Mouse (Mus musculus): ENCODE measurements around the gene Bcl2l1. TPM values are rescaled to one million over a fixed set of nuclear protein-coding genes. Genes with fewer than 3 reads are reported as not detected.
A peak's percentile ranks its signal among the peaks of the same experiment; 100 is the strongest.

The Bcl2l1 gene
- total and polyA plus RNA-seq, 3 experiments = 21.3 to 80.3 (median 34.5) TPM

GRCm38 (mm10) chr2:152803081-152803480 is 28.4 kb downstream of the Bcl2l1 start:
- peaks cover 94% of the 10 kb centered on the region for H3K79me2 ChIP-seq (replicated peaks; ENCODE audit: control insufficient read depth, extremely low read depth, insufficient read depth, poor library complexity, severe bottlenecking)
- no peak overlapping the region for H3K4me2 ChIP-seq (ENCODE audit: insufficient read depth, low read depth, poor library complexity, severe bottlenecking)
- no peaks in the 10 kb centered on the region for H3K9me3 ChIP-seq (replicated peaks; ENCODE audit: low read length)
- peak overlapping the region; percentile 67; the same call in 1 of the 2 replicates for H3K27ac ChIP-seq (ENCODE audit: insufficient read depth, low read depth)
- dilution Hi-C loops (cut with MboI; ENCODE audit: extremely low pct_ligation_motif_present, extremely low pct_unique_long_range_greater_than_20kb, low sequenced_read_pairs) (no loop called here), in situ Hi-C loops (cut with MboI; ENCODE audit: low pct_ligation_motif_present, low pct_unique_long_range_greater_than_20kb, low sequenced_read_pairs) (no loop called here)
- peaks cover 33 to 59% of the 10 kb centered on the region in 2 experiments for H3K4me1 ChIP-seq (ENCODE audit: control insufficient read depth in 1 of 2, insufficient read depth in 2 of 2)
- DNase-seq (ENCODE audit: extremely low read depth) = no peak
- H3K4me3 ChIP-seq (replicated peaks in 1 of 3; ENCODE audit: low read depth in 2 of 3, low read length in 2 of 3, poor library complexity in 1 of 3) = no peak overlapping the region
- TF ChIP-seq TCF12 (IDR thresholded peaks at IDR 0.05; ENCODE audit: low read depth, low read length) = no peak
- 0 out of 2 replicates have a peak, but pooled peaks have one; percentile 27 for TF ChIP-seq MAX (IDR thresholded peaks at IDR 0.05; ENCODE audit: low read length)
- H3K27me3 ChIP-seq (replicated peaks) = no peaks in the 10 kb centered on the region
- peaks cover 23 to 62% of the 10 kb centered on the region in 2 experiments for H3K36me3 ChIP-seq (replicated peaks in 1 of 2; ENCODE audit: control insufficient read depth in 1 of 2, insufficient read depth in 1 of 2, low read length in 1 of 2)
- H3K9ac ChIP-seq (ENCODE audit: insufficient read depth, low read depth) = no peak overlapping the region; the same call in 1 of the 2 replicates

- Histone ChIP-seq H3K36me3 (replicated peaks in 1 of 2; ENCODE audit: control insufficient read depth in 1 of 2, insufficient read depth in 1 of 2, low read length in 1 of 2) (peaks cover 26 to 65% of the 10 kb centered on the region in 2 experiments), H3K79me2 (replicated peaks; ENCODE audit: control insufficient read depth, extremely low read depth, insufficient read depth, poor library complexity, severe bottlenecking) (peaks cover 94% of the 10 kb centered on the region), H3K27me3 (replicated peaks) (no peaks in the 10 kb centered on the region), H3K9ac (ENCODE audit: insufficient read depth, low read depth) (no peak overlapping the region), H3K4me1 (ENCODE audit: control insufficient read depth in 1 of 2, insufficient read depth in 2 of 2) (peaks cover 36 to 65% of the 10 kb centered on the region in 2 experiments), H3K4me2 (ENCODE audit: insufficient read depth, low read depth, poor library complexity, severe bottlenecking) (no peak overlapping the region), H3K27ac (ENCODE audit: insufficient read depth, low read depth) (no peak overlapping the region), H3K4me3 (replicated peaks in 1 of 3; ENCODE audit: low read depth in 2 of 3, low read length in 2 of 3, poor library complexity in 1 of 3) (no peak overlapping the region), H3K9me3 (replicated peaks; ENCODE audit: low read length) (no peaks in the 10 kb centered on the region)
- in situ Hi-C loops (cut with MboI; ENCODE audit: low pct_ligation_motif_present, low pct_unique_long_range_greater_than_20kb, low sequenced_read_pairs) (no loop called here), dilution Hi-C loops (cut with MboI; ENCODE audit: extremely low pct_ligation_motif_present, extremely low pct_unique_long_range_greater_than_20kb, low sequenced_read_pairs) (no loop called here)
- no peak for DNase-seq (ENCODE audit: extremely low read depth)
- TF ChIP-seq USF2 (conservative IDR thresholded peaks at IDR 0.05; ENCODE audit: low read depth, low read length) (no peak), UBTF (IDR thresholded peaks at IDR 0.05; ENCODE audit: low read depth, low read length) (no peak), POLR2A (IDR thresholded peaks at IDR 0.05; ENCODE audit: low read depth, low read length) (no peak), PAX5 (IDR thresholded peaks at IDR 0.05; ENCODE audit: low read length) (no peak), ZNF384 (IDR thresholded peaks at IDR 0.05; ENCODE audit: low read depth, low read length) (peak; percentile 85), POLR2AphosphoS2 (IDR thresholded peaks at IDR 0.05; ENCODE audit: low read depth, low read length) (no peak), TBP (conservative IDR thresholded peaks at IDR 0.05; ENCODE audit: low read depth, low read length) (no peak)
Observed at GRCm38 (mm10) chr2:152802303-152802702, 29.2 kb downstream of the Bcl2l1 start.

- in situ Hi-C loops (cut with MboI; ENCODE audit: low pct_ligation_motif_present, low pct_unique_long_range_greater_than_20kb, low sequenced_read_pairs) = no loop called here
- Histone ChIP-seq H3K27me3 (replicated peaks) (no peaks in the 10 kb centered on the region), H3K9me3 (replicated peaks; ENCODE audit: low read length) (no peaks in the 10 kb centered on the region), H3K4me2 (ENCODE audit: insufficient read depth, low read depth, poor library complexity, severe bottlenecking) (no peak overlapping the region), H3K36me3 (replicated peaks in 1 of 2; ENCODE audit: control insufficient read depth in 1 of 2, insufficient read depth in 1 of 2, low read length in 1 of 2) (peaks cover 19 to 57% of the 10 kb centered on the region in 2 experiments), H3K27ac (ENCODE audit: insufficient read depth, low read depth) (no peak overlapping the region), H3K4me3 (replicated peaks in 1 of 3; ENCODE audit: low read depth in 2 of 3, low read length in 2 of 3, poor library complexity in 1 of 3) (no peak overlapping the region), H3K79me2 (replicated peaks; ENCODE audit: control insufficient read depth, extremely low read depth, insufficient read depth, poor library complexity, severe bottlenecking) (peaks cover 93% of the 10 kb centered on the region), H3K4me1 (ENCODE audit: control insufficient read depth in 1 of 2, insufficient read depth in 2 of 2) (peaks cover 33 to 63% of the 10 kb centered on the region in 2 experiments), H3K9ac (ENCODE audit: insufficient read depth, low read depth) (no peak overlapping the region)
- no peak for DNase-seq (ENCODE audit: extremely low read depth)
- dilution Hi-C loops (cut with MboI; ENCODE audit: extremely low pct_ligation_motif_present, extremely low pct_unique_long_range_greater_than_20kb, low sequenced_read_pairs) = no loop called here
- TF ChIP-seq MAZ (IDR thresholded peaks at IDR 0.05; ENCODE audit: low read depth, low read length) (no peak), CTCF (conservative IDR thresholded peaks at IDR 0.05 in 1 of 2, IDR thresholded peaks at IDR 0.05 in 1 of 2; ENCODE audit: low read depth in 2 of 2, low read length in 2 of 2) (peak in 1 of 2 experiments; percentile 35; a peak in 2 of 4 replicates), USF1 (IDR thresholded peaks at IDR 0.05; ENCODE audit: low read depth, low read length) (no peak), KAT2A (IDR thresholded peaks at IDR 0.05; ENCODE audit: insufficient replicate concordance, low read length) (no peak), SMC3 (IDR thresholded peaks at IDR 0.05; ENCODE audit: low read depth, low read length) (peak; percentile 6), NRF1 (IDR thresholded peaks at IDR 0.05; ENCODE audit: low read depth, low read length) (no peak), ELF1 (IDR thresholded peaks at IDR 0.05; ENCODE audit: low read depth, low read length) (no peak), NELFE (IDR thresholded peaks at IDR 0.05; ENCODE audit: low read depth, low read length) (no peak), JUN (IDR thresholded peaks at IDR 0.05; ENCODE audit: insufficient read depth, low read depth, low read length) (no peak), ZKSCAN1 (IDR thresholded peaks at IDR 0.05; ENCODE audit: borderline replicate concordance, low read depth, low read length) (no peak), MYC (IDR thresholded peaks at IDR 0.05; ENCODE audit: low read depth, low read length) (no peak), ZNF384 (IDR thresholded peaks at IDR 0.05; ENCODE audit: low read depth, low read length) (0 out of 2 replicates have a peak, but pooled peaks have one; percentile 6), CHD2 (IDR thresholded peaks at IDR 0.05; ENCODE audit: low read length) (no peak), JUND (conservative IDR thresholded peaks at IDR 0.05; ENCODE audit: low read depth, low read length) (no peak), GABPA (IDR thresholded peaks at IDR 0.05; ENCODE audit: insufficient replicate concordance, low read depth, low read length) (no peak)
Observed at GRCm38 (mm10) chr2:152800762-152801113, 30.8 kb downstream of the Bcl2l1 start.

All from CH12.LX (cell line).